Mouse (Mus musculus) midbrain, embryonic 14.5 days (tissue): ENCODE data around the gene Clcn5. TPM values are rescaled to one million over a fixed set of nuclear protein-coding genes. Genes with fewer than 3 reads are reported as not detected.

Source experiments
- ATAC-seq: fragments of 200-750 bp; cut with Nextera tagmentation; 2 replicates; pipeline ENCODE4 v1.8.0; 2017; ENCODE audit warnings: moderate number of reproducible peaks, moderate library complexity; ENCODE audit not compliant: low FRiP score, low TSS enrichment
- DNase-seq: peaks from one replicate; pipeline ENCODE4 v3.0.0-alpha.2; 2015
- H3K27ac ChIP-seq: fragments of 300-500 bp; sonication (generic); replicated peaks from 2 replicates; pipeline ENCODE4 v1.5.1; 2014; ENCODE audit warnings: mild to moderate bottlenecking, low read depth, low read length, moderate library complexity
- H3K27me3 ChIP-seq: fragments of 300-500 bp; sonication (generic); 2 replicates; pipeline ENCODE4 v1.6.1; 2014; ENCODE audit warnings: low read length, control low read depth, mixed read lengths; ENCODE audit not compliant: control insufficient read depth, insufficient read depth
- H3K36me3 ChIP-seq: fragments of 300-500 bp; sonication (generic); 2 replicates; pipeline ENCODE4 v1.6.1; 2014; ENCODE audit warnings: low read length, control low read depth; ENCODE audit not compliant: control insufficient read depth, insufficient read depth
- H3K4me1 ChIP-seq: fragments of 300-500 bp; sonication (generic); 2 replicates; pipeline ENCODE4 v1.6.1; 2014; ENCODE audit warnings: mild to moderate bottlenecking, antibody characterized with exemption, low read length, control low read depth; ENCODE audit not compliant: control insufficient read depth, insufficient read depth
- H3K4me2 ChIP-seq: fragments of 300-500 bp; sonication (generic); 2 replicates; pipeline ENCODE4 v1.6.1; 2014; ENCODE audit warnings: mild to moderate bottlenecking, low read length, moderate library complexity
- H3K4me3 ChIP-seq: fragments of 300-500 bp; sonication (generic); replicated peaks from 2 replicates; pipeline ENCODE4 v1.5.1; 2014; ENCODE audit warnings: low read depth, low read length
- H3K9ac ChIP-seq: fragments of 300-500 bp; sonication (generic); replicated peaks from 2 replicates; pipeline ENCODE4 v1.6.1; 2014; ENCODE audit warnings: mild to moderate bottlenecking, low read length, moderate library complexity
- H3K9me3 ChIP-seq: fragments of 300-500 bp; sonication (generic); 2 replicates; pipeline ENCODE4 v1.6.1; 2016; ENCODE audit warnings: low read length, control low read depth, mixed read lengths; ENCODE audit not compliant: control insufficient read depth
- WGBS: fragments of 180-500 bp; shearing (Covaris S2); extraction: QIAGEN DNeasy Blood & Tissue Kit; methylation state at CpG from one replicate; pipeline ENCODE4 v1.1.7; 2014; 5-methylcytosine and 5-hydroxymethylcytosine counted together
- polyA plus RNA-seq: library from polyadenylated mRNA; unstranded; fragments of >200 nt; fragmentation: Nextera tagmentation; extraction: Ambion mirVana; gene quantifications from 2 replicates; pipeline ENCODE4 v1.2.1, GENCODE M21; 2014

Gene Clcn5
- polyA plus RNA-seq, 1 experiment from 2014 or later = 12.2 TPM

DNA sequence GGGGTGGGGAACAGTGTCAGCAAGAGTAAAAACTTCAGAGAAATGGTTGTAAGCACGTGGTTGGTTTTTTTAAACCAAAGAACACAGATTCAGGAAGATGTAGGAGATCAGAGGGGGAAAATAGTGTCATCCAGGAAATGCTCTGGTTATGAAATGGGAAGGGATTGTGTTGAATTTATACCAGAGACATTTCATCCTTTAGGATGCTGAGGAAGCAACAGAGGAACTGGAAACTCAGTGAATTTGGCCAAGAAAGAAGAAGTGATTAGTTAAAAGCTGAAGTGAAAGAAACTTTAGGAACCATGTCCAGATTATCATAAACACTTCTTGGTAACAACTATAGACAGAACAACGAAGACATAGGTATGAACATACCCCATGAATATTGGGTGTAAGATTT is 26.2 kb downstream of the Clcn5 start:
- H3K27me3 ChIP-seq = no peaks in the 10 kb centered on the region
- no peak overlapping the region for H3K4me3 ChIP-seq
- no peaks in the 10 kb centered on the region for H3K36me3 ChIP-seq
- H3K9me3 ChIP-seq = no peaks in the 10 kb centered on the region
- ATAC-seq (no peak), DNase-seq (no peak)
- H3K4me1 ChIP-seq = no peaks in the 10 kb centered on the region
- WGBS = 82% methylated on average over 2 of the region's 2 CpGs
- no peak overlapping the region for H3K9ac ChIP-seq
- no peak overlapping the region for H3K4me2 ChIP-seq
- H3K27ac ChIP-seq = no peak overlapping the region

DNA sequence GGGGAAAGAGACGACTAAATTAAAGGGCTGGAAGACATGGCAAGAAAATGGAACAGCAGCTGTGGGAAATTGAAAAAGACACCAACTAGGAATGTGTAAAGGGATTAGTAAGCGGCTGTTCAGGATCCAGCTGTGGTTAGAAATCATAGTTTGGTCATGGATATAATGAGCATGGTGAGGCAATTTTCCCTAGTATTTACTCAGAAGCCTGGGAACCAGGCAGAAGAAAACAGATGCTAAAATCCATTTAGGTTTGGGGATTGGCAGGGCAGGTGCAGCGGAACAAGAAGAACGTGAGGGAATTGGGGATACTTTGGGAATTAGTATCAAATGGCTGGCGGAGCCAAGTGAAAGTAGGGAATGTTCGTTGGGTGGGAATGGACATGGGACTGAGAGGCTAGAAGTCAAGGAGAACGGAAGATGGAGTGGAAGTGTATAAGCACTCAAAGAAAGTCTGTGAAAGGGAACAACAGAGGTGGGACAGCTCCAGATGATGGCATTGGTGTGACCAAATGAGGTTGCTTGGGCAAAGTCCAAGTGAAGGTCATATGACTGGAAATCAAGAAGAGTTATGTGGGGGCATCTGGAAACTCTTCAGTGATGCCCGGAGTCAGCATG is 26.9 kb downstream of the Clcn5 start:
- H3K27me3 ChIP-seq = no peaks in the 10 kb centered on the region
- H3K27ac ChIP-seq = no peak overlapping the region
- no peaks in the 10 kb centered on the region for H3K36me3 ChIP-seq
- no peaks in the 10 kb centered on the region for H3K9me3 ChIP-seq
- DNase-seq = no peak
- H3K9ac ChIP-seq = no peak overlapping the region
- no peak for ATAC-seq
- no peak overlapping the region for H3K4me2 ChIP-seq
- no peaks in the 10 kb centered on the region for H3K4me1 ChIP-seq
- no peak overlapping the region for H3K4me3 ChIP-seq
- WGBS = 69% methylated on average over 8 of the region's 8 CpGs

DNA sequence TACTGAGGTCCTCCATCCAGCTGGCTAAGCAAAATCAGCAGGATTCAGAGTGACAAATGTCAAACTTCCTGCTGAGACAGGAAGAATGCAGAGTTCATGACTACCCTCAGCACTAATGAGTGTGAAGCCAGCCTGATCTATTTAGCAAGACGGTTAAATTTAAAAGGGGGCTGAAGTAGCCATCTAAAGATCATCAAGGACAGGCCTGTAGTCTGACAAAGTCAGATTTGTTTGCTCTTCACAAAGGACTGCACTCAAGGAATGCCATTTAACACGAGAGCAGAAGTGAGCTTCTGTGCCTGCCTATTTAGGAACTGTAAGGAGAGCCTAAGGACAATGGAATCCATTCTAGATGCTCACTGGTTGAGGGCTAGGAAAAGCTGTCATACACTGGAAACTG is 30.2 kb downstream of the Clcn5 start:
- ATAC-seq (no peak), DNase-seq (no peak)
- no peak overlapping the region for H3K4me3 ChIP-seq
- H3K27me3 ChIP-seq = no peaks in the 10 kb centered on the region
- H3K36me3 ChIP-seq = no peaks in the 10 kb centered on the region
- no peaks in the 10 kb centered on the region for H3K4me1 ChIP-seq
- H3K9ac ChIP-seq = no peak overlapping the region
- no peaks in the 10 kb centered on the region for H3K9me3 ChIP-seq
- no peak overlapping the region for H3K27ac ChIP-seq
- H3K4me2 ChIP-seq = no peak overlapping the region
- 15% methylated on average over 2 of the region's 2 CpGs for WGBS

DNA sequence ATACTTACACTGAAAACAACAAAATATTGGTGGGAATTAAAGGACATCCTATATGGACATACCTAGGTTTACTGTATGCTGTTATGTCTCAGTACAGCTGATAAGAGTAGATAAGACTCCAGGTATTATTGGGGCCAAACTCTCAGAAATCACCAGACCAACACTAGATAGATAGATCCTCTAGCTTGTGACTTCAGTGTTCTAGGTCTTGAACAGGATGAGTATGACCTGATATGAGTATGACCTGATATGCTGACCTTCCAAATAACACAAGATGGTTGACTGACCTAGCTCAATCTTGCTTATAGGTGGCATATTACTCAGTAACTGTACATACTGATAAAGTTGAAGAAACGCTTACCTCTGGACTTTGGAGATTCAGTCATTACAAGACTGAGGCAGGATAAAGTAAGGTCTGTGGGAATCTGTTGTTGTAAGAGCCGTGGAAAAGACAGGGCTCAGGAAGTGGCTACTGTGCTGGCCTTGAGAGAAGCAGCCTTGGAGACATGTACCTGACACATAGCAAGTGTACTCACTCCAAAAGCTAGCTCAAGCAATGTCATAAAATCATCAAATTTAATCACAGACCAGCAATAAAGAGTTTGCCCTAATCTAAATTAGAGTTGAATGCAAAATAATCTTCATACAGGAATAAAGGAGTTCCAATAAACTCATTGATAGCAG is 32.0 kb downstream of the Clcn5 start:
- Histone ChIP-seq H3K4me2 (no peak overlapping the region), H3K4me3 (no peak overlapping the region), H3K9me3 (no peaks in the 10 kb centered on the region), H3K36me3 (no peaks in the 10 kb centered on the region), H3K27me3 (no peaks in the 10 kb centered on the region), H3K9ac (no peak overlapping the region), H3K27ac (no peak overlapping the region), H3K4me1 (no peaks in the 10 kb centered on the region)
- 79% methylated on average over 2 of the region's 2 CpGs for WGBS
- ATAC-seq (no peak), DNase-seq (no peak)

DNA sequence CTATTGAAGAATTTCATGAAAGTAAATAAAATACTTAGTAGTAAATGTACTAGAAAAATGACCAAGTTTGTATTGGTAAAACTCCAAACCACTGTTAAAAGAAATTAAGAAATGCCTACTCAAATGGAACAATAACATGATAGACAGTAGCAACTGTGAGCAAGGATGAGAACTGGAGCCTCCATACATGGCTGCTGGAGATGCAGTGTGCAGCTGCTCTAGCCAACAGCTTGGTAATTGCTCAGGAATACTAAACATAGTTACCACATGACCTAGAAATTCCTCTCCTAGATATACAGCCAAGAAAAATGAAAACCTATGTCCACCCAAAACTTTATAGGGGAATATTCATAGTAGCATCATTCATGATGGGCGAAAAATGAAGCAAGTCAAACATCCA is 36.5 kb downstream of the Clcn5 start:
- Histone ChIP-seq H3K27ac (no peak overlapping the region), H3K27me3 (no peaks in the 10 kb centered on the region), H3K4me1 (no peaks in the 10 kb centered on the region), H3K4me3 (no peak overlapping the region), H3K9ac (no peak overlapping the region), H3K9me3 (no peaks in the 10 kb centered on the region), H3K36me3 (no peaks in the 10 kb centered on the region), H3K4me2 (no peak overlapping the region)
- ATAC-seq (no peak), DNase-seq (no peak)
- WGBS = 77% methylated on average over 1 of the region's 1 CpGs

DNA sequence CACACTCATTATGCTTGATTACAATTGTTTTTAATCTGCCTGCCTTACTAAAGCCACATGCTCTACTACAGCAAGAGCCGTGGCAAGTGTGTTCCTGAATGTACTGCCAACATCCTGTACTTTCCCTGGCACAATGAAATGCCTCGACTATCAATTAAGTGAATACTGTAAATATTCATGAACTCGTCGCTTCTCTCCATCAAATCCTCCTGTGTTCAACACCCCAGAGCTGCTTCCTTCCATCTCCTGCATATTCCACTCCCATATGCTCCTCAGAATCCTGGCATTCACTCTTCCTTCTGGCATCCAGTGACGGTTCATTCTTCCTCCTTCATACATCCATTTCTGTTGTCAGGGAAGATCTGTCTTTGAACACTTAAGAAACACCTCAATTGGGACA is 39.4 kb downstream of the Clcn5 start:
- H3K4me3 ChIP-seq = no peak overlapping the region
- 61% methylated on average over 5 of the region's 5 CpGs for WGBS
- no peak for DNase-seq
- H3K27me3 ChIP-seq = no peaks in the 10 kb centered on the region
- H3K4me2 ChIP-seq = no peak overlapping the region
- H3K9me3 ChIP-seq = no peaks in the 10 kb centered on the region
- ATAC-seq = no peak
- no peak overlapping the region for H3K9ac ChIP-seq
- no peak overlapping the region for H3K27ac ChIP-seq
- no peaks in the 10 kb centered on the region for H3K4me1 ChIP-seq
- no peaks in the 10 kb centered on the region for H3K36me3 ChIP-seq

DNA sequence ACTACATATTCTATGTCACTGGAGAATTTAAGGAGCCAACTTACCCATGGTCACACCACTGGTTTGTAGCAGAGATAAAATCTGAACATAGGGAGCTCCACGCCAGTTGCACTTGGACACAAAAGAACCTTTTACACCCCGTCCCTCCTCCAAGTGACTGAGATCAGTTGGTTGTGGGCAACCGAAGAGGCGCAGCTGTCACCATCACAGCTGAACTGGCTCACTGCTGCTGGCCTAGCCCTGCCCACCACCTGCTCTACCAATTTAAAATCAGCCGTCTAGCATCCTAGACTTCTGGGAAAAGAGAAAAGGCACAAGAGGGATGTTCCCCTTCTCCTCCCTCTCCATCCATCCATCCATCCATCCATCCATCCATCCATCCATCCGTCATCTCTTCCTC is 42.6 kb downstream of the Clcn5 start:
- Histone ChIP-seq H3K4me3 (no peak overlapping the region), H3K36me3 (no peaks in the 10 kb centered on the region), H3K4me2 (no peak overlapping the region), H3K4me1 (no peaks in the 10 kb centered on the region), H3K9ac (no peak overlapping the region), H3K27me3 (no peaks in the 10 kb centered on the region), H3K9me3 (no peaks in the 10 kb centered on the region), H3K27ac (no peak overlapping the region)
- 60% methylated on average over 6 of the region's 6 CpGs for WGBS
- DNase-seq (no peak), ATAC-seq (no peak)

DNA sequence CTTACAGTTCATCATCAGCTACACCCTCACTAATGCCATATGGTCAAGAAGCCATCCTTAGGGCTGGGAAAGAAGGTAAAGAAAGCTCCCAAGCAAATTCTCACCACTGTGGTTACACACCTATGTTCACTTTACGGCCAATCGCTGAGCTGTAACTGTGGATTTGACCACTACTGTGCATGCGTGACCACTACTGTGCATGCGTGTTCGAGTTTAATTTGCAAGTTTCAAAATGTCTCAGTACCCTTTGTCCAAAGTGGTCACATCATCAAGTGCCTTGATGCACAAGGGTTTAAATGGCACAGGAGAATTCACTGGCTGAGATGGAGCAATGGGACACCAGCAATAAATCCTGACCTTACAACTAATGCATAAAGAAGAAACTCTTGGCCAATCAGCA is 58.0 kb downstream of the Clcn5 start:
- Histone ChIP-seq H3K27ac (no peak overlapping the region), H3K4me2 (no peak overlapping the region), H3K4me1 (no peaks in the 10 kb centered on the region), H3K36me3 (no peaks in the 10 kb centered on the region), H3K9me3 (no peaks in the 10 kb centered on the region), H3K27me3 (no peaks in the 10 kb centered on the region), H3K9ac (no peak overlapping the region), H3K4me3 (no peak overlapping the region)
- ATAC-seq (no peak), DNase-seq (no peak)
- 97% methylated on average over 5 of the region's 5 CpGs for WGBS

DNA sequence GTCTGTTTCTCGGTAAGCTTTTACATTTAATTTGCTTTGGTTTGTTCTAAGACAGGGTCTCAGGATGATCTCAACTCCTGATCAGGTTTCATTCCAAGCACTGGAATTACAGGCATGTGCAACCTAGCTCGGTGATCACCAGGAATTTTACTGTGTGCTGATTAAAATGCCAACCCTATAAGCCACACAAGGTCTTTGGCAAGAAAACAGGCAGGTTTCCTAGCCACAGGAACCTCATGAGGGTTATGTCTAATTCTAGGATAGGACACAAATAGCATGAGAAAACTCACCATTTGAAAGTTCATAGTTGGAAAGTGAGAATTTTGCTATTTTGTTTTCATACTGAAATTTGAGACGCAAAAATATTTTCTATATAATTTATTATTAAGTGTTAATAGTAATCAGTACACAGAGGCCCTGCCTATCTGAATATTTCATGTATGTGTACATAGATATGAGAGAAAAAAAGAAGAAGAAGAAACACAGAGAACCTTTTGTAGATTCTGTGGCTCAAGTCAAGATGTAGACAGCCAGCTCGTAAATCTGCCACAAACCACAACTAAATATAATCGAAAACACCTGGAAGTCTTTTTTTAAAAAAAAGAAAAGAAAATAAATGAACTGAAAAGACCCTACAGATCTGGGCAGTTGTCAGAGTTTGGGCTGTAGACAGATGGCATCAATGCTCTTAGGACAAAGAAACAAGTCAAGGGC is 58.6 kb downstream of the Clcn5 start:
- Histone ChIP-seq H3K4me2 (no peak overlapping the region), H3K36me3 (no peaks in the 10 kb centered on the region), H3K9me3 (no peaks in the 10 kb centered on the region), H3K9ac (no peak overlapping the region), H3K27ac (no peak overlapping the region), H3K4me1 (no peaks in the 10 kb centered on the region), H3K4me3 (no peak overlapping the region), H3K27me3 (no peaks in the 10 kb centered on the region)
- WGBS = 87% methylated on average over 5 of the region's 5 CpGs
- no peak for DNase-seq
- no peak for ATAC-seq
